Mouse (Mus musculus): ENCODE results near the gene Slit3.

The Slit3 gene

DNA sequence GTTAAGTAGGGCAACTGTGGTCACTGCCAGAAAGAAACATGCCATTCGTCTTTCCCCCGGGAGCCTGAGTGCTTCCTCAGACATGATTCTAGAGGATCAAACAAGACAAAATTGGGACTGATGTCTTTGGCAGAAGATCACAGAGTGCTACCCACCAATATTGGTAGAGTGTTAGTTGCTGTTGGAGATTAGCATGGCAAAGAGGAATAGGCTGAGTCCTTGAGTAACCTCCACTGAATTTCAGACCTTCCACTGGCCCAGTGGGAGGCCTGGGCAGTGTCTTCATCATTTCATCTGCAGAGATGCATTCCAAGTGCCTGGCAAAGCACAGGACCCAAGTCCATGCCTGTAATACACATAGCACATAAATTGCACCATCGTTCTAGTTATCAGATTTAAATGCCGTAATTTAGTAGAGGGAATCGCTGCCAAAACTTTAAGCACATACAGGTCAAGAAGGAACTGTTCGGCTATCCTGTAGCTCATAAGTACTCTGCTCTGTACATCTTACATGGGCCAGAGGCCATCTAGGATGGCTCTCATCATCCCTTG, 77.6 kb downstream of the Slit3 start:
- no peaks in the 10 kb centered on the region for H3K36me3 ChIP-seq (ENCODE audit: control insufficient read depth, insufficient read depth, low read length, poor library complexity, severe bottlenecking)

GRCm38 (mm10) chr11:35202332-35202731, 81.3 kb downstream of the Slit3 start:
- no peak for DNase-seq (ENCODE audit: low read depth, low spot score)
- H3K27me3 ChIP-seq (ENCODE audit: control insufficient read depth, insufficient read depth, low read length, poor library complexity, severe bottlenecking), result no peaks in the 10 kb centered on the region
- H3K36me3 ChIP-seq (ENCODE audit: control insufficient read depth, insufficient read depth, low read length, poor library complexity, severe bottlenecking), result no peaks in the 10 kb centered on the region

More for the DNA sequence above, 77.6 kb downstream of the Slit3 start:
- DNase-seq (ENCODE audit: low read depth, low spot score), result no peak
- H3K27me3 ChIP-seq (ENCODE audit: control insufficient read depth, insufficient read depth, low read length, poor library complexity, severe bottlenecking), result no peaks in the 10 kb centered on the region

- Histone ChIP-seq H3K36me3 (ENCODE audit: control insufficient read depth, insufficient read depth, low read length, poor library complexity, severe bottlenecking) (no peaks in the 10 kb centered on the region), H3K27me3 (ENCODE audit: control insufficient read depth, insufficient read depth, low read length, poor library complexity, severe bottlenecking) (no peaks in the 10 kb centered on the region)
- no peak for DNase-seq (ENCODE audit: low read depth, low spot score)
Observed at GRCm38 (mm10) chr11:35203673-35204072, 82.6 kb downstream of the Slit3 start.

DNA sequence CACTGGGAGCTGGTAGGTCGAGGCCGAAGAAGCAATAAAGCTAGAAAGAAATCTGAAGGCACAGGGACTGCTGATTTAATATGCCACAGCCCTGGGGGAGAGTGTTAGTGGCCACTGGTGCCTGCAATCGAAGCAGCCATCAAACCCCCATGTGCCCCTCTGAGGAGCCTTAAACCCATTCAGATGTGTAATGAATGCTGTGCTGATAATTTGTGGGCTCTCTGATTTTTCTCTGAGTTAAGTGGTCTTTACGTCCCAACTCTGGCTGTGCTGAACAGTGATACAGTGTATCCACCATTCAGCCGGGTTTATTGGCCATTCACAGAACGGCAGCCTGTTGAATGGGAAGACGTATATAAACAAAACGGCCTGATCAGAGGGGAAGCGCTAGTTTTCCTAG, 83.1 kb downstream of the Slit3 start:
- no peaks in the 10 kb centered on the region for H3K27me3 ChIP-seq (ENCODE audit: control insufficient read depth, insufficient read depth, low read length, poor library complexity, severe bottlenecking)
- no peak for DNase-seq (ENCODE audit: low read depth, low spot score)
- H3K36me3 ChIP-seq (ENCODE audit: control insufficient read depth, insufficient read depth, low read length, poor library complexity, severe bottlenecking), result no peaks in the 10 kb centered on the region

DNA sequence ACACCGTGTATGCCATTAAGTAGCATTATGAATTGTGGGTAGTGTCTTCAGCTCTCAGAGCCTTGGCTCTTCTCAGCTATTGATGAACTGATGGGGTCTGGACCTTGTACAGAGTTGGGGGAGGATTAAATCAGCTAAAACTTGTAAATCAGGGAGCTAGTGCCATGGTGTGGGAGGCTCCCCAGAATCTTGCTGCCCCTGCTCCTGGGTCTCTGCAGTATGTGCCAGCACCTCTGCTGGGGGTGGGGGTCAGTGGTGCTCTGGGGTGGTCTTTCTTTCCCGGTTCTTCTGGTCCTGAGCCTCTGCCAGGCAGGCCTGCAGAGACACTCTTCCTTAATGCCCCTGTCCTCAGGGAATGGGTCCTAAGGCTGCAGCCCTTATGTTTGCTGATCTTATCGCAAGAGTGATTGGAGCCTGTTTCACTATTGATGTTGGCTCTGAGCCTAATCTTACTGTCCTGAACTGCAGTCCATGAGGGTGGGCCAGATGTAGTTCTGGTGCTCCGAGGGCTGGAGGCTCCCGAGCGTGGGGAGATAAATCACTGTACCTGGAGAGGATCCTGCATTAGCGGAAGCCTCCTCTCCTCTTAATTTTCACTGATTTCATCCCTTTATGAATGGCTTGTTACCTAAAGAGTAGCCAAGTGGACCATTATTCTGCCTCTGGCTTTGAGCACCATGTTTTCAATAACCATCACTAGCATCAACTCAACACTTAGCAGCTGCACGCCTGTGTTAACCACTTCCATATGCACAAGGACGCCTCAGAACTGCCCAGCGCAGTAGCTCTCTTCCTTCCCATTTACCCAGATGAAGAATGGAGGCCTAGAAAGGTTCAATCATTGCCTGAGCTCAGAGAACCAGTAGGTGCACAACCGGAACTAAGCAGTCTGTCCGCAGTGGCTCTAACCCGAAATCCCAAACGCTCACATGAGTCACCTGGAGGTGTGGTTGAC, 90.0 kb downstream of the Slit3 start:
- H3K36me3 ChIP-seq (ENCODE audit: control insufficient read depth, insufficient read depth, low read length, poor library complexity, severe bottlenecking), result no peaks in the 10 kb centered on the region
- no peak for DNase-seq (ENCODE audit: low read depth, low spot score)
- no peaks in the 10 kb centered on the region for H3K27me3 ChIP-seq (ENCODE audit: control insufficient read depth, insufficient read depth, low read length, poor library complexity, severe bottlenecking)

DNA sequence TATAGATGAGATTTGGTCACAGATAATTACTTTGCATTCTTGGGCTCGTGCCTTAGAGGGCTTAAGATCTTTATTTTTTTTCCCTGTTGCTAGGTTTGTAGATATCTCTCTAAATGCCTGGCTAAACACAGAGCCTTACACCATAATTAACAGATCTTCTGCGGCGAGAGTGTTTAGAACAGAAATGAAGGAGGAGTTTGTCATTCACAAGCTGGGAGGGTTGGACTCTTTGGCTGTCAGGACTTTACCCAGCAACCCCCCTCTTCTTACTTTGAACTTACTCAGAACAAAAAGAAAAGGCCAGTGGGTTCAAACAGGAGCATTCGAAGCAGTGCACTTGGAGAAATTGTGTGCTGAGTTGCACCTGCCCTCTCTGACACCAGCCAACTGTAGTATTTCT, 103.0 kb downstream of the Slit3 start:
- no peaks in the 10 kb centered on the region for H3K36me3 ChIP-seq (ENCODE audit: control insufficient read depth, insufficient read depth, low read length, poor library complexity, severe bottlenecking)
- no peak for DNase-seq (ENCODE audit: low read depth, low spot score)
- no peaks in the 10 kb centered on the region for H3K27me3 ChIP-seq (ENCODE audit: control insufficient read depth, insufficient read depth, low read length, poor library complexity, severe bottlenecking)

- Histone ChIP-seq H3K27me3 (ENCODE audit: control insufficient read depth, insufficient read depth, low read length, poor library complexity, severe bottlenecking) (no peaks in the 10 kb centered on the region), H3K36me3 (ENCODE audit: control insufficient read depth, insufficient read depth, low read length, poor library complexity, severe bottlenecking) (no peaks in the 10 kb centered on the region)
- no peak for DNase-seq (ENCODE audit: low read depth, low spot score)
Observed at GRCm38 (mm10) chr11:35231361-35232090, 110.5 kb downstream of the Slit3 start.

DNA sequence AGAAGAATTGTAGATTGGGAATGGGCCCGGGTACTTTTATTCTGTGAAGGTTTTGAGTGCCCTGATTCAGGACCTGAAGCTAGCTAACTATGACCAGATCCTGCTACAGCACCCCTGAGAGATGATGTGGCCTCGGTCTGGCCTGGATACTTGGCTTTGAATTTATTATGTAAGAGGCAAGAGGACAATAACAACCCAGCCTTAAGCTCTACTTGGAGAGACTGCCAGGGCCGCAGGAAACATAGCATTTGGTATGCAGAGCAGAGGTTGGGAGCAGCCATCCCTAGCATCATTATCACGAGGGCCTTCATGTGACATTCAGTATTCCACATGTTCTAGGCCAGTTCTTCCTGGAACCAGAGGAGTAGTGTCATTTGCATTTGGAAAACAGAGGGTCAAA, 111.3 kb downstream of the Slit3 start:
- Histone ChIP-seq H3K36me3 (ENCODE audit: control insufficient read depth, insufficient read depth, low read length, poor library complexity, severe bottlenecking) (no peaks in the 10 kb centered on the region), H3K27me3 (ENCODE audit: control insufficient read depth, insufficient read depth, low read length, poor library complexity, severe bottlenecking) (no peaks in the 10 kb centered on the region)
- DNase-seq (ENCODE audit: low read depth, low spot score), result no peak

GRCm38 (mm10) chr11:35241379-35241778, 120.4 kb downstream of the Slit3 start:
- H3K36me3 ChIP-seq (ENCODE audit: control insufficient read depth, insufficient read depth, low read length, poor library complexity, severe bottlenecking), result no peaks in the 10 kb centered on the region
- no peaks in the 10 kb centered on the region; the same call in 1 of the 2 replicates for H3K27me3 ChIP-seq (ENCODE audit: control insufficient read depth, insufficient read depth, low read length, poor library complexity, severe bottlenecking)
- no peak for DNase-seq (ENCODE audit: low read depth, low spot score)

DNA sequence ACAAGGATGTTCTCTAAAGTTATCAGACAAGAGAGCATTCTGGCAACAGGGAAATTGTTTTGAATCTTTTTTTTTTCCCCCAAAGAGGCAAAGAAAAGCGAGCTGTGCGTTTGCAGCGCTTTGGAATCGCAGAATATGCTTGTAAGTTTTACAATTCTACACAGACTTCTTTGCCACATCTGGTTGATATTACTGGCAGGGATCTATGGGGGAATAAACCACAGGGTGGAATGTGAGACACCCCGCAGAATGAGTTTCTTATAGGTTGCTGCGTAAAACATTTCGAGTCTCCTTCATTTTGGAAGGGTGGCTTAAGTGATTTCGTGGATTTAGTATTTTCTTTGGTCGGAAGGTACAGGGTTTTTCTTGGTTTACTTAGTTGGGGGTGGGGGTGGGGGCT, 122.6 kb downstream of the Slit3 start:
- Histone ChIP-seq H3K36me3 (ENCODE audit: control insufficient read depth, insufficient read depth, low read length, poor library complexity, severe bottlenecking) (no peaks in the 10 kb centered on the region), H3K27me3 (ENCODE audit: control insufficient read depth, insufficient read depth, low read length, poor library complexity, severe bottlenecking) (no peaks in the 10 kb centered on the region)
- no peak for DNase-seq (ENCODE audit: low read depth, low spot score)

- DNase-seq (ENCODE audit: low read depth, low spot score), result no peak
- no peaks in the 10 kb centered on the region for H3K27me3 ChIP-seq (ENCODE audit: control insufficient read depth, insufficient read depth, low read length, poor library complexity, severe bottlenecking)
- no peaks in the 10 kb centered on the region for H3K36me3 ChIP-seq (ENCODE audit: control insufficient read depth, insufficient read depth, low read length, poor library complexity, severe bottlenecking)
Observed at GRCm38 (mm10) chr11:35244526-35244925, 123.5 kb downstream of the Slit3 start.

GRCm38 (mm10) chr11:35246623-35247022, 125.6 kb downstream of the Slit3 start:
- no peaks in the 10 kb centered on the region for H3K36me3 ChIP-seq (ENCODE audit: control insufficient read depth, insufficient read depth, low read length, poor library complexity, severe bottlenecking)
- no peak for DNase-seq (ENCODE audit: low read depth, low spot score)
- no peaks in the 10 kb centered on the region for H3K27me3 ChIP-seq (ENCODE audit: control insufficient read depth, insufficient read depth, low read length, poor library complexity, severe bottlenecking)

DNA sequence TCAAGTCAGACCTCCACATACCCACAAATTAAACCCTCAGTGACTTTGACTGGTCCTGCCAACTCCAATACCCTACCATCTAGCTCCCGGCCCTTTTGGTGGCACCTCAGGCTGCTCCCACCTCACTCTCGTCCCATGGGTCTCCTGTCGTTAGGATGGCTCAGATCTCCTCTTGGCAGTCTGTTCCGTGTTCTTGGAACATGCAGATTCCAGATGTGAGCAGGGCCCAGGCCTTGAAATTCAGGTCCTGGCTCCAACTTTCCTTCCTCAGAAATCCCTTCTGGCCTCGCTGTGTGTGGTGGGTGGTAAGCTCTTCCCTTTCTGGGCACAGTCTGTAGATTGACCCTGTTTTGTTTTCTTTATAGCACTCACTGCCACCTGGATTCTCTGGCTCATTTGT, 127.1 kb downstream of the Slit3 start:
- H3K36me3 ChIP-seq (ENCODE audit: control insufficient read depth, insufficient read depth, low read length, poor library complexity, severe bottlenecking), result no peaks in the 10 kb centered on the region
- no peaks in the 10 kb centered on the region for H3K27me3 ChIP-seq (ENCODE audit: control insufficient read depth, insufficient read depth, low read length, poor library complexity, severe bottlenecking)
- DNase-seq (ENCODE audit: low read depth, low spot score), result no peak

- Histone ChIP-seq H3K27me3 (ENCODE audit: control insufficient read depth, insufficient read depth, low read length, poor library complexity, severe bottlenecking) (no peaks in the 10 kb centered on the region), H3K36me3 (ENCODE audit: control insufficient read depth, insufficient read depth, low read length, poor library complexity, severe bottlenecking) (no peaks in the 10 kb centered on the region)
- no peak for DNase-seq (ENCODE audit: low read depth, low spot score)
Observed at GRCm38 (mm10) chr11:35250871-35251418, 129.9 kb downstream of the Slit3 start.

DNA sequence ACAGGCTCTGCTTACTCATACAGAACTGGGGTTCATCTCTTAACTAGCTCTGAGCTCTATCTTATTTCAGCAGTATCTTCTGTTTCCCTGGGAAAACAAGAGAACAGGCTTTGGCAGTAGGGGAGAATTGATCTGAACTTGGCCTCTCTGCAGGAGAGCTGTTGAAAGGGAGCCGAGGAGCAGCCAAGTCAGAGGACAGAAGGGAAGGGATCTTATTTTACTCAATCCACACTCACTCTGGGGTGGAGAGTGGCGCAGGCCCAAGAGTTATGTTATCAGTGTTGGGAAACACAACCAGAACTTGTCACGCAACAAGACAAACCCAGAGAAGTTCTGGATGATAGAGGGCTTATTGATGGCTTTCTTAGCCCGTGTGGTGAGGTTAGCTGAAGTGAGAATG, 130.9 kb downstream of the Slit3 start:
- H3K27me3 ChIP-seq (ENCODE audit: control insufficient read depth, insufficient read depth, low read length, poor library complexity, severe bottlenecking), result no peaks in the 10 kb centered on the region
- DNase-seq (ENCODE audit: low read depth, low spot score), result no peak
- no peaks in the 10 kb centered on the region for H3K36me3 ChIP-seq (ENCODE audit: control insufficient read depth, insufficient read depth, low read length, poor library complexity, severe bottlenecking)

Measured in splenic B cell, adult 2 months (primary cell).